Mouse (Mus musculus) lung, embryonic 16.5 days (tissue): ENCODE data around the gene Orc6. TPM values are rescaled to one million over a fixed set of nuclear protein-coding genes. Genes with fewer than 3 reads are reported as not detected.

Source experiments
- ATAC-seq: fragments of 200-750 bp; cut with Nextera tagmentation; 2 replicates; pipeline ENCODE4 v1.8.0; 2017; ENCODE audit warnings: low read depth, mild to moderate bottlenecking, moderate library complexity
- H3K27ac ChIP-seq: fragments of 300-500 bp; sonication (generic); 2 replicates; pipeline ENCODE4 v1.5.1; 2014; ENCODE audit warnings: mild to moderate bottlenecking, control low read depth, low read length
- H3K27me3 ChIP-seq: fragments of 300-500 bp; sonication (generic); 2 replicates; pipeline ENCODE4 v1.6.1; 2014; ENCODE audit warnings: low read depth, low read length, mixed read lengths; ENCODE audit not compliant: control insufficient read depth, insufficient read depth
- H3K36me3 ChIP-seq: fragments of 300-500 bp; sonication (generic); 2 replicates; pipeline ENCODE4 v1.6.1; 2014; ENCODE audit warnings: low read length; ENCODE audit not compliant: control insufficient read depth, insufficient read depth
- H3K4me1 ChIP-seq: fragments of 300-500 bp; sonication (generic); replicated peaks from 2 replicates; pipeline ENCODE4 v1.6.1; 2014; ENCODE audit warnings: low read length, mixed read lengths; ENCODE audit not compliant: control insufficient read depth, insufficient read depth
- H3K4me2 ChIP-seq: fragments of 300-500 bp; sonication (generic); 2 replicates; pipeline ENCODE4 v1.6.1; 2014; ENCODE audit warnings: low read depth, low read length, control low read depth
- H3K4me3 ChIP-seq: fragments of 300-500 bp; sonication (generic); 2 replicates; pipeline ENCODE4 v1.5.1; 2014; ENCODE audit warnings: mild to moderate bottlenecking, low read length, control low read depth
- H3K9ac ChIP-seq: fragments of 300-500 bp; sonication (generic); 2 replicates; pipeline ENCODE4 v1.6.1; 2014; ENCODE audit warnings: low read length, control low read depth
- H3K9me3 ChIP-seq: fragments of 300-500 bp; sonication (generic); 2 replicates; pipeline ENCODE4 v1.6.1; 2016; ENCODE audit warnings: low read length; ENCODE audit not compliant: control insufficient read depth
- WGBS: fragments of 180-500 bp; shearing (Covaris S2); extraction: QIAGEN DNeasy Blood & Tissue Kit; methylation state at CpG from one replicate; pipeline ENCODE4 v1.1.7; 2014; 5-methylcytosine and 5-hydroxymethylcytosine counted together
- polyA plus RNA-seq: library from polyadenylated mRNA; unstranded; fragments of >200 nt; fragmentation: Nextera tagmentation; extraction: Ambion mirVana; gene quantifications from 2 replicates; pipeline ENCODE4 v1.2.1, GENCODE M21; 2015

Gene Orc6
- polyA plus RNA-seq, 1 experiment from 2014 or later, result 104 TPM

DNA sequence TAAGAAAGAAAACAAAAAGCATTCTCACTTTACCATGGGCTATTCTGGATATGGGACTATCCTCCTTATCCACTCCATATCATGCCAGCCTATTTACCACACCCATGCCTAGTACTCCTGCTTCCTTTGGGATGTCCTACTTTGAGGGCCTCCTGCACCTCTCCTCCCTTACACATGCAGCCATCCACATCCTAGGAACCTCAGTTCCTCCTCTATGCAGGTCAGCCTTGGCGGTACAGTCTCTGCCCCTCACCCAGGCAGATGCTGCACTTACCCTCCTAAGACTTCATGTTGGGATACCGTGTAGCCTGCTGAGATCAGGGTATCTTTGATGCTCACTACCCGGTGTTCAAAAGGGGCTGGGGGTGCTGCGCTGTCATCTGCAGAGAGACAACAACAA, 53.9 kb downstream of the Orc6 start:
- Histone ChIP-seq H3K36me3 (no peaks in the 10 kb centered on the region), H3K4me2 (no peak overlapping the region), H3K9ac (no peak overlapping the region), H3K4me1 (no peaks in the 10 kb centered on the region), H3K27me3 (no peaks in the 10 kb centered on the region), H3K27ac (no peak overlapping the region), H3K9me3 (no peaks in the 10 kb centered on the region), H3K4me3 (no peak overlapping the region)
- ATAC-seq, result no peak
- 66% methylated on average over 4 of the region's 4 CpGs for WGBS

Other genes starting within 250 kb of the Orc6 start
- 28.2 and 29.9 TPM in 2 replicates for gene Fbxw9, start 239.6 kb upstream of the Orc6 start, polyA plus RNA-seq
- gene Gm5741, start 231.7 kb upstream of the Orc6 start, polyA plus RNA-seq, result not detected in 2 replicates
- 51.9 and 53.9 TPM in 2 replicates for gene Dhps, start 227.9 kb upstream of the Orc6 start, polyA plus RNA-seq
- 134 and 137 TPM in 2 replicates for gene Wdr83os, start 218.9 kb upstream of the Orc6 start, polyA plus RNA-seq
- 45.4 and 45.8 TPM in 2 replicates for gene Wdr83, start 218.3 kb upstream of the Orc6 start, polyA plus RNA-seq
- 44.6 and 48.7 TPM in 2 replicates for gene Man2b1, start 216.4 kb upstream of the Orc6 start, polyA plus RNA-seq
- gene Zfp791, start 176.5 kb upstream of the Orc6 start, polyA plus RNA-seq, result 3.4 and 3.7 TPM in 2 replicates
- gene Cks1brt, start 147.7 kb upstream of the Orc6 start, polyA plus RNA-seq, result not detected in 2 replicates
- not detected in 2 replicates for gene Olfr371, start 73.6 kb upstream of the Orc6 start, polyA plus RNA-seq
- gene Vps35, start 170 bp downstream of the Orc6 start, polyA plus RNA-seq, result 148 and 151 TPM in 2 replicates
- gene Mylk3, start 86.7 kb downstream of the Orc6 start, polyA plus RNA-seq, result 5.8 and 6.1 TPM in 2 replicates
- 38.2 and 44.6 TPM in 2 replicates for gene 4921524J17Rik, start 133.2 kb downstream of the Orc6 start, polyA plus RNA-seq
- gene Gpt2, start 192.9 kb downstream of the Orc6 start, polyA plus RNA-seq, result 13.8 and 15.5 TPM in 2 replicates